Mouse (Mus musculus) bone marrow, adult 2 months (tissue): ENCODE data around the gene Olfr810. TPM values are rescaled to one million over a fixed set of nuclear protein-coding genes. Genes with fewer than 3 reads are reported as not detected.

ENCODE experiments used
- H3K27ac ChIP-seq: fragments of 200-500 bp; 2 replicates; pipeline ENCODE4 v1.5.1; 2012; ENCODE audit warnings: low read depth, mild to moderate bottlenecking, control low read depth, inconsistent platforms, low read length; ENCODE audit not compliant: control insufficient read depth, poor library complexity, insufficient read depth
- H3K4me1 ChIP-seq: fragments of 200-500 bp; 2 replicates; pipeline ENCODE4 v1.6.1; 2011; ENCODE audit warnings: low read length; ENCODE audit not compliant: control insufficient read depth, insufficient read depth
- H3K4me3 ChIP-seq: fragments of 200-500 bp; replicated peaks from 2 replicates; pipeline ENCODE3; 2011; ENCODE audit warnings: mild to moderate bottlenecking, low read depth, low read length, control low read depth; ENCODE audit not compliant: control insufficient read depth
- CTCF ChIP-seq: fragments of 200-500 bp; IDR thresholded peaks from 2 replicates; pipeline ENCODE4 v1.5.1; 2011; ENCODE audit warnings: low read length, control low read depth; ENCODE audit not compliant: control insufficient read depth, insufficient read depth
- POLR2A ChIP-seq: fragments of 200-500 bp; IDR thresholded peaks from 2 replicates; pipeline ENCODE4 v1.6.1; 2011; ENCODE audit warnings: low read depth, mild to moderate bottlenecking, control low read depth, low read length, borderline replicate concordance; ENCODE audit not compliant: control insufficient read depth
- WGBS: fragments of 180-500 bp; shearing (Covaris S2); methylation state at CpG from one replicate; pipeline ENCODE4 v1.1.7; 2018; 5-methylcytosine and 5-hydroxymethylcytosine counted together
- polyA plus RNA-seq: library from polyadenylated mRNA; stranded (reverse); fragments of >200 nt; gene quantifications from 2 replicates; pipeline ENCODE4 v1.2.4, GENCODE M21; 2011; ENCODE audit warnings: low replicate concordance; ENCODE audit not compliant: missing spikeins, insufficient read depth, insufficient read length

The Olfr810 gene
- polyA plus RNA-seq: not detected in 2 replicates

GRCm38 (mm10) chr10:129794817-129795216 lies at the start of gene Olfr810:
TSS of gene Olfr810 (minus strand) at chr10:129794917.
- H3K4me1 ChIP-seq: no peaks in the 10 kb centered on the region
- H3K4me3 ChIP-seq: no peak within 1 kb of the TSS
- TF ChIP-seq POLR2A: no peak
- TF ChIP-seq CTCF: no peak
- no peak within 1 kb of the TSS for H3K27ac ChIP-seq

GRCm38 (mm10) chr10:129804296-129804695 lies 9.6 kb upstream of the Olfr810 start, which contains the start of gene Olfr811:
TSS of gene Olfr811 (minus strand) at chr10:129804396.
- TF ChIP-seq CTCF: no peak
- TF ChIP-seq POLR2A: no peak
- 75% methylated on average over 4 of the region's 4 CpGs for whole genome bisulfite sequencing
- Histone ChIP-seq H3K4me1 (no peaks in the 10 kb centered on the region), H3K4me3 (no peak within 1 kb of the TSS), H3K27ac (no peak within 1 kb of the TSS)

- TF ChIP-seq CTCF (no peak), POLR2A (no peak)
- no peak overlapping the region for H3K27ac ChIP-seq
Observed at GRCm38 (mm10) chr10:129778123-129778522, 16.6 kb downstream of the Olfr810 start.

GRCm38 (mm10) chr10:129774338-129774737 lies 20.4 kb downstream of the Olfr810 start, which contains the start of gene Olfr809:
TSS of gene Olfr809 (plus strand) at chr10:129774638.
- H3K4me1 ChIP-seq: no peaks in the 10 kb centered on the region
- no peak within 1 kb of the TSS for H3K4me3 ChIP-seq
- no peak within 1 kb of the TSS for H3K27ac ChIP-seq
- TF ChIP-seq CTCF: no peak
- TF ChIP-seq POLR2A: no peak

More at GRCm38 (mm10) chr10:129778123-129778522, 16.6 kb downstream of the Olfr810 start:
- H3K4me3 ChIP-seq: no peak overlapping the region
- H3K4me1 ChIP-seq: no peaks in the 10 kb centered on the region

GRCm38 (mm10) chr10:129765182-129765581 lies 29.5 kb downstream of the Olfr810 start, which contains the start of gene Olfr808:
TSS of gene Olfr808 (plus strand) at chr10:129765482.
- WGBS: 72% methylated on average over 1 of the region's 1 CpGs
- H3K27ac ChIP-seq: no peak within 1 kb of the TSS
- TF ChIP-seq CTCF (no peak), POLR2A (no peak)
- no peak within 1 kb of the TSS for H3K4me3 ChIP-seq
- H3K4me1 ChIP-seq: no peaks in the 10 kb centered on the region

- WGBS: 80% methylated on average over 1 of the region's 1 CpGs
- Histone ChIP-seq H3K4me3 (no peak within 1 kb of the TSS), H3K27ac (no peak within 1 kb of the TSS), H3K4me1 (no peaks in the 10 kb centered on the region)
- TF ChIP-seq POLR2A (no peak), CTCF (no peak)
Observed at GRCm38 (mm10) chr10:129757693-129758092, 37.0 kb downstream of the Olfr810 start, which contains the start of gene Olfr807. TSS of gene Olfr807 (minus strand) at chr10:129757793.

GRCm38 (mm10) chr10:129741821-129742220 lies 52.9 kb downstream of the Olfr810 start, which contains the start of gene Olfr806:
TSS of gene Olfr806 (minus strand) at chr10:129741921.
- no peak within 1 kb of the TSS for H3K27ac ChIP-seq
- TF ChIP-seq CTCF: no peak
- no peak for TF ChIP-seq POLR2A
- H3K4me3 ChIP-seq: no peak within 1 kb of the TSS
- no peaks in the 10 kb centered on the region for H3K4me1 ChIP-seq

Other genes with a start within 250 kb of the Olfr810 start
- gene Olfr794, start 227.3 kb downstream of the Olfr810 start, polyA plus RNA-seq: not detected in 2 replicates
- not detected in 2 replicates for gene Olfr796, start 182.3 kb downstream of the Olfr810 start, polyA plus RNA-seq
- not detected in 2 replicates for gene Olfr798, start 167.0 kb downstream of the Olfr810 start, polyA plus RNA-seq
- gene Olfr799, start 157.4 kb downstream of the Olfr810 start, polyA plus RNA-seq: not detected in 2 replicates
- not detected in 2 replicates for gene Olfr800, start 137.2 kb downstream of the Olfr810 start, polyA plus RNA-seq
- not detected in 2 replicates for gene Olfr801, start 121.1 kb downstream of the Olfr810 start, polyA plus RNA-seq
- not detected in 2 replicates for gene Olfr802, start 106.7 kb downstream of the Olfr810 start, polyA plus RNA-seq
- not detected in 2 replicates for gene Olfr803, start 100.6 kb downstream of the Olfr810 start, polyA plus RNA-seq
- 0.35 TPM in 1 of 2 replicates, not detected in the other for gene Olfr804, start 91.7 kb downstream of the Olfr810 start, polyA plus RNA-seq
- gene Olfr805, start 65.5 kb downstream of the Olfr810 start, polyA plus RNA-seq: 0.61 TPM in 1 of 2 replicates, not detected in the other
- gene Olfr806, start 53.0 kb downstream of the Olfr810 start, polyA plus RNA-seq: not detected in 2 replicates
- not detected in 2 replicates for gene Olfr807, start 37.1 kb downstream of the Olfr810 start, polyA plus RNA-seq
- gene Olfr808, start 29.4 kb downstream of the Olfr810 start, polyA plus RNA-seq: not detected in 2 replicates
- not detected in 2 replicates for gene Olfr809, start 20.3 kb downstream of the Olfr810 start, polyA plus RNA-seq
- gene Olfr811, start 9.5 kb upstream of the Olfr810 start, polyA plus RNA-seq: not detected in 2 replicates
- gene Olfr812, start 51.2 kb upstream of the Olfr810 start, polyA plus RNA-seq: not detected in 2 replicates
- not detected in 2 replicates for gene Olfr813, start 60.5 kb upstream of the Olfr810 start, polyA plus RNA-seq
- gene Olfr814, start 84.9 kb upstream of the Olfr810 start, polyA plus RNA-seq: not detected in 2 replicates
- not detected in 2 replicates for gene Olfr815, start 111.0 kb upstream of the Olfr810 start, polyA plus RNA-seq
- not detected in 2 replicates for gene Olfr816, start 120.7 kb upstream of the Olfr810 start, polyA plus RNA-seq
- not detected in 2 replicates for gene Olfr818, start 154.2 kb upstream of the Olfr810 start, polyA plus RNA-seq
- gene Olfr819, start 172.3 kb upstream of the Olfr810 start, polyA plus RNA-seq: not detected in 2 replicates
- not detected in 2 replicates for gene Olfr247, start 181.2 kb upstream of the Olfr810 start, polyA plus RNA-seq
- gene Gm10310, start 190.1 kb upstream of the Olfr810 start, polyA plus RNA-seq: 0.27 TPM in 1 of 2 replicates, not detected in the other
- gene Olfr820, start 217.7 kb upstream of the Olfr810 start, polyA plus RNA-seq: not detected in 2 replicates
- not detected in 2 replicates for gene Olfr821, start 235.4 kb upstream of the Olfr810 start, polyA plus RNA-seq